Mouse (Mus musculus) lung, postnatal 0 days (tissue): ENCODE data around the gene Smpd2. TPM values are rescaled to one million over a fixed set of nuclear protein-coding genes. Genes with fewer than 3 reads are reported as not detected.

Experiments used
- ATAC-seq: fragments of 200-750 bp; cut with Nextera tagmentation; 2 replicates; pipeline ENCODE4 v1.8.0; 2017; ENCODE audit warnings: moderate library complexity
- DNase-seq: peaks from one replicate; pipeline ENCODE4 v3.0.0-alpha.2; 2016; ENCODE audit warnings: low spot score
- H3K27ac ChIP-seq: fragments of 300-500 bp; sonication (generic); 2 replicates; pipeline ENCODE4 v1.5.1; 2014; ENCODE audit warnings: antibody characterized with exemption, mild to moderate bottlenecking, low read length, mixed read lengths
- H3K27me3 ChIP-seq: fragments of 300-500 bp; sonication (generic); replicated peaks from 2 replicates; pipeline ENCODE4 v1.6.1; 2014; ENCODE audit warnings: low read length, mixed read lengths; ENCODE audit not compliant: insufficient read depth
- H3K36me3 ChIP-seq: fragments of 300-500 bp; sonication (generic); 2 replicates; pipeline ENCODE4 v1.6.1; 2014; ENCODE audit warnings: low read length, mixed read lengths; ENCODE audit not compliant: insufficient read depth
- H3K4me1 ChIP-seq: fragments of 300-500 bp; sonication (generic); 2 replicates; pipeline ENCODE4 v1.6.1; 2014; ENCODE audit warnings: antibody characterized with exemption, low read depth, low read length, mixed read lengths; ENCODE audit not compliant: insufficient read depth
- H3K4me2 ChIP-seq: fragments of 300-500 bp; sonication (generic); replicated peaks from 2 replicates; pipeline ENCODE4 v1.6.1; 2014; ENCODE audit warnings: low read depth, mild to moderate bottlenecking, low read length, moderate library complexity, mixed read lengths
- H3K4me3 ChIP-seq: fragments of 300-500 bp; sonication (generic); 2 replicates; pipeline ENCODE4 v1.5.1; 2014; ENCODE audit warnings: low read depth, low read length
- H3K9ac ChIP-seq: fragments of 300-500 bp; sonication (generic); replicated peaks from 2 replicates; pipeline ENCODE4 v1.6.1; 2014; ENCODE audit warnings: low read depth, mild to moderate bottlenecking
- H3K9me3 ChIP-seq: fragments of 300-500 bp; sonication (generic); 2 replicates; pipeline ENCODE4 v1.6.1; 2016; ENCODE audit warnings: low read length, mixed read lengths
- CTCF ChIP-seq: IDR thresholded peaks from 2 replicates; pipeline ENCODE4 v1.5.1; 2016; ENCODE audit warnings: antibody characterized with exemption, mild to moderate bottlenecking
- EP300 ChIP-seq: IDR thresholded peaks from 2 replicates; pipeline ENCODE4 v1.6.1; 2016; ENCODE audit warnings: antibody characterized with exemption, mild to moderate bottlenecking, control low read depth
- WGBS: fragments of 180-500 bp; shearing (Covaris S2); extraction: QIAGEN DNeasy Blood & Tissue Kit; methylation state at CpG from one replicate; pipeline ENCODE4 v1.1.7; 2014; 5-methylcytosine and 5-hydroxymethylcytosine counted together
- polyA plus RNA-seq: library from polyadenylated mRNA; unstranded; fragments of >200 nt; fragmentation: Nextera tagmentation; extraction: Ambion mirVana; gene quantifications from 2 replicates; pipeline ENCODE4 v1.2.1, GENCODE M21; 2015

The Smpd2 gene
- polyA plus RNA-seq, 1 experiment from 2014 or later: 58.6 TPM

DNA sequence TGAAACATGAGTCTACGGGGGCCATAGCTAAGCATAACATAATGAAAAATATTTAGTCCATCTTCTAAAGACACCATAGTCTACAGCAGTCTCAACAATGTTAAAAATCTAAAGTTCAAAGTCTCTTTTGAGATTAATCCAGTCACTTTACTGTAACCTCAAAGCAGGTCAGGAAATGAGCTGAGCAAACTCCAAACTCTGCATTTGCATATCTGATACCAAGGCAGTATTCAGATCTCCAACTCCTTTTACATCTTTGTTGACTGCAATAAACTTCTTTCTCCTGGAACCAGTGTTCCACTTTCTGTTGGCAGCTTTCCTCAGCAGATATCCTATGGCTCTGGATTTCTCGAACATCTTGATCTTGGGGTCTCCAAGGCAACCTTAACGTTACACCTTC lies 19.5 kb downstream of the Smpd2 start:
- no peaks in the 10 kb centered on the region for H3K9me3 ChIP-seq
- WGBS: 72% methylated on average over 3 of the region's 3 CpGs
- DNase-seq: no peak
- H3K4me3 ChIP-seq: no peak overlapping the region
- 0 out of 2 replicates have a peak, but pooled peaks cover 5% of the 10 kb centered on the region for H3K36me3 ChIP-seq
- ATAC-seq: no peak
- H3K4me2 ChIP-seq: no peak overlapping the region
- H3K27ac ChIP-seq: no peak overlapping the region
- no peaks in the 10 kb centered on the region for H3K27me3 ChIP-seq
- H3K9ac ChIP-seq: no peak overlapping the region
- peaks cover 1% of the 10 kb centered on the region; the same call in 1 of the 2 replicates for H3K4me1 ChIP-seq
- TF ChIP-seq CTCF (no peak), EP300 (no peak)

DNA sequence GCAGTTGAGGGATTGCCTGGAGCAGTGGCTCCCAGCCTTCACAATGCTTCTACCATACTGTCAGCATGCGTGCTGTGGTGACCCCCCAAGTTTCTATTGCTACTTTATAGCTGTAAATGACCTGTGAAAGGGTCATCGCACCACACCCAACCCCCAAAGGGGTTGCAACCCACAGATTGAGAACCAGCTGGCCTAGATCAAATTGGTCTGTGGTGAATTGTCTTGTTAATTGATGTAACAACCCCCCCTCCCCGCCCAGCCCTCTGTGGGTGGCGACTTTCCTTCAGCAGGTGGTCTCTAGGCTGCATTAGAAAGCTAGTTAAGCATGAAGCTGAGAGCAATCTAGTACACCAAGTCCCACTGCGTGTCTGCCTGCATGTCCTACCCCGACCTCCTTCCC lies 22.8 kb downstream of the Smpd2 start:
- Histone ChIP-seq H3K4me1 (no peaks in the 10 kb centered on the region), H3K9ac (no peak overlapping the region), H3K9me3 (no peaks in the 10 kb centered on the region), H3K4me3 (no peak overlapping the region), H3K27me3 (no peaks in the 10 kb centered on the region), H3K27ac (no peak overlapping the region), H3K36me3 (peaks cover 18% of the 10 kb centered on the region), H3K4me2 (no peak overlapping the region)
- no peak for ATAC-seq
- TF ChIP-seq CTCF: no peak
- TF ChIP-seq EP300: no peak
- DNase-seq: no peak
- WGBS: 65% methylated on average over 6 of the region's 6 CpGs

DNA sequence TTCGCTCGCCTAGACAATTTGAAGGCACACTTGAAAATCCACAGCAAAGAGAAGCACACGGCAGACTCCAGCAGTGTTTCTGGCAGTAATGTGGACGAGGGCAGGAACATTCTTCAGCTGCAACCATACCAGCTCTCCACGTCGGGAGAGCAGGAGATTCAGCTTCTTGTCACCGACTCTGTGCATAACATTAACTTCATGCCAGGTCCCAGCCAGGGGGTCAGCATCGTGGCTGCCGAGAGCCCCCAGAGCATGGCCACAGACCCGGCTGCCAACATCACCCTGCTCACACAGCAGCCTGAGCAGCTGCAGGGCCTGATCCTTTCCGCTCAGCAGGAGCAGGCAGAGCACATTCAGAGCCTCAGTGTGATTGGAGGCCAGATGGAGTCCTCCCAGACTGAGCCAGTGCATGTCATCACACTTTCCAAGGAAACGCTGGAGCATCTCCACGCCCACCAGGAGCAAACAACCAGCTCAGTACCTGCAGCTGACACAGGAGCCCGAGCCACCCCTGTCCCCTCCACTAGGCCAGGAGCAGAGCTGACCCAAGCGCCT lies 25.7 kb downstream of the Smpd2 start:
- 68% methylated on average over 15 of the region's 15 CpGs for WGBS
- Histone ChIP-seq H3K9ac (no peak overlapping the region), H3K4me1 (no peaks in the 10 kb centered on the region), H3K9me3 (no peaks in the 10 kb centered on the region), H3K4me2 (no peak overlapping the region), H3K27ac (no peak overlapping the region), H3K4me3 (no peak overlapping the region), H3K36me3 (peaks cover 18% of the 10 kb centered on the region), H3K27me3 (no peaks in the 10 kb centered on the region)
- ATAC-seq (no peak), DNase-seq (no peak)
- no peak for TF ChIP-seq EP300
- no peak for TF ChIP-seq CTCF

GRCm38 (mm10) chr10:41461057-41461722 lies 29.0 kb downstream of the Smpd2 start:
- no peak overlapping the region for H3K4me2 ChIP-seq
- TF ChIP-seq EP300 (no peak), CTCF (no peak)
- no peak overlapping the region for H3K4me3 ChIP-seq
- H3K36me3 ChIP-seq: peaks cover 16% of the 10 kb centered on the region
- ATAC-seq: no peak
- H3K9me3 ChIP-seq: no peaks in the 10 kb centered on the region
- H3K9ac ChIP-seq: no peak overlapping the region
- H3K27me3 ChIP-seq: no peaks in the 10 kb centered on the region
- 88% methylated on average over 3 of the region's 3 CpGs for WGBS
- DNase-seq: no peak
- no peak overlapping the region for H3K27ac ChIP-seq
- no peaks in the 10 kb centered on the region for H3K4me1 ChIP-seq

- Histone ChIP-seq H3K9ac (no peak overlapping the region), H3K4me1 (no peaks in the 10 kb centered on the region), H3K36me3 (peaks cover 16% of the 10 kb centered on the region), H3K27me3 (no peaks in the 10 kb centered on the region), H3K27ac (no peak overlapping the region), H3K4me3 (no peak overlapping the region), H3K9me3 (no peaks in the 10 kb centered on the region), H3K4me2 (no peak overlapping the region)
- TF ChIP-seq CTCF (no peak), EP300 (no peak)
- 15% methylated on average over 2 of the region's 2 CpGs for WGBS
- DNase-seq: no peak
- ATAC-seq: no peak
Observed at GRCm38 (mm10) chr10:41460501-41460900, 29.7 kb downstream of the Smpd2 start.

- Histone ChIP-seq H3K9ac (no peak overlapping the region), H3K27ac (no peak overlapping the region), H3K9me3 (no peaks in the 10 kb centered on the region), H3K27me3 (no peaks in the 10 kb centered on the region), H3K4me3 (no peak overlapping the region), H3K36me3 (peaks cover 20% of the 10 kb centered on the region), H3K4me2 (no peak overlapping the region), H3K4me1 (no peaks in the 10 kb centered on the region)
- 81% methylated on average over 4 of the region's 4 CpGs for WGBS
- no peak for TF ChIP-seq EP300
- TF ChIP-seq CTCF: no peak
- ATAC-seq (no peak), DNase-seq (no peak)
Observed at GRCm38 (mm10) chr10:41459990-41460389, 30.2 kb downstream of the Smpd2 start.

DNA sequence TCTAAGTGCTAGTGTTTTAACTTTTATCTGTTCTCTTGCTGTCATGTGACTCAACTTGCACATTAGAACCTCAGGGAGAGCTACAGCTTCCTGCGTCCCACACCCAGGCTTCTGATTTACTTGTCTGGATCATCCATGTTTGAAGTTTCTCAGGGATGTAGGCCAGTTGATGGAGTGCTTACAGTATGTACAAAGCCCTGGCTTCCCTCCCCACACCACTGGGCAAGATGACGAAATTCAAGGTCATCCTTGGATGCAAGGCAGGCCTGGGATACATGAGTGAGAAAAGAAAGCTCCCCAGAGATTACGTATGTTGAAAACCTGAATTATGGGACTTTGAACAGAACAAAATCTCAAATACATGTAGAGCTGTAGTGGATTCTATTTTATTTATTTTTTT lies 37.4 kb downstream of the Smpd2 start:
- Histone ChIP-seq H3K9ac (no peak overlapping the region), H3K4me1 (no peaks in the 10 kb centered on the region), H3K27ac (no peak overlapping the region), H3K9me3 (no peaks in the 10 kb centered on the region), H3K36me3 (0 out of 2 replicates have a peak, but pooled peaks cover 9% of the 10 kb centered on the region), H3K4me2 (no peak overlapping the region), H3K27me3 (no peaks in the 10 kb centered on the region), H3K4me3 (no peak overlapping the region)
- 87% methylated on average over 3 of the region's 3 CpGs for WGBS
- TF ChIP-seq CTCF: no peak
- TF ChIP-seq EP300: no peak
- DNase-seq: no peak
- ATAC-seq: no peak
